Mouse (Mus musculus) heart, postnatal 4 days (tissue): ENCODE data around the gene Diras1. TPM values are rescaled to one million over a fixed set of nuclear protein-coding genes. Genes with fewer than 3 reads are reported as not detected.
"Not testable (repeated sequence)": the region's sequence is repeated elsewhere in the genome, so short reads cannot be mapped to it uniquely, and the experiment has no call there.

Source experiments
- DNase-seq: peaks from one replicate; pipeline ENCODE4 v3.0.0; 2021
- total RNA-seq, 2 experiments: library from RNA; stranded (reverse); gene quantifications; 2 replicates each; pipeline ENCODE4 v1.2.3; 2021

Diras1 gene
- total RNA-seq, 2 experiments from 2014 or later = not detected

GRCm38 (mm10) chr10:80998021-80998420 lies 27.4 kb downstream of the Diras1 start:
- DNase-seq = no peak

DNA sequence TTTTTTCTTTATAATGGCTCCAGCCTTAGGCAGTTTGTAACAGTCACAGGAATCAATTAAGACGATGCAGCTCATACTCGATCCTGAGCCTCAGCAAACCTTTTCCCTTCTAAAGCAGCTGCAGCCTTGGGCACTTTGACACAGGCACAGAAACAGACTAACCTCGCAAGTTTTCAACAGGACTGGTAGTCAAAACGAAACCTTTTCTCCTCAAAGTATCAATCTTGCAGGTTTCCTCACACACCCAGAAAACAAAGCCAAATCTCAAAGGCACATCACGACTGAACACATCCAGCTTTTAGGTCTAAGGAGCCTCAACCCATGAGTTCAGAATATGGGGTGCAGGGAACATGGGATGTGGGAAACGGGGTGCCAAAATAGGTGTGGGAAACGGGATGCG lies 28.1 kb downstream of the Diras1 start:
- no peak for DNase-seq

GRCm38 (mm10) chr10:80996501-80996900 lies 29.0 kb downstream of the Diras1 start:
- DNase-seq = no peak

DNA sequence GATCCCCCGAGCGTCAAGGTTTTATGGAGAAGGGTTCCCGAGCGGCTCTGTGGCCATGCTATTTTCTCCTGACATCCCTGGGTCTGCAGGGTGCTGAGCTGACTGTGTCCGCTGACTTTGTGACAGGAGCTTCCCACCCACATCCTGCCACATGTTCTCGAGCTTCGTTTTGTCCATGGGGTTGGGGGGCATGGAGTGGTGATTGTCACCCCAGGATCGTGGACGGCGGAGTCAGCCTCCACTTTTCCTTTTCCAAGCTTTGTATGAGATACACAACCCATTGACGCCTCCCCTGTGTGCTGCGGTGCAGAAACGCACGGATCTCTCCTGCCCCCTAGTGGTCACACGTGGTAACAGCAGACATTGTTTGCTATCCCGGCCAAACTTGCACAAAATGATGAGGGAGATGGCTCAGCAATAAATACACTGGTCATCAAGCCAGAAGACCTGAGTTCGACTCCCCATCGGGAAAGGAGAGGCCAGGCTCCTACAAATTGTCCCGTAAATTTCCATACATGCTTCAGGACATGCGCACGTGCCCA lies 30.3 kb downstream of the Diras1 start:
- DNase-seq = peak; percentile 90

- no peak for DNase-seq
Observed at GRCm38 (mm10) chr10:80994621-80995020, 30.8 kb downstream of the Diras1 start.

DNA sequence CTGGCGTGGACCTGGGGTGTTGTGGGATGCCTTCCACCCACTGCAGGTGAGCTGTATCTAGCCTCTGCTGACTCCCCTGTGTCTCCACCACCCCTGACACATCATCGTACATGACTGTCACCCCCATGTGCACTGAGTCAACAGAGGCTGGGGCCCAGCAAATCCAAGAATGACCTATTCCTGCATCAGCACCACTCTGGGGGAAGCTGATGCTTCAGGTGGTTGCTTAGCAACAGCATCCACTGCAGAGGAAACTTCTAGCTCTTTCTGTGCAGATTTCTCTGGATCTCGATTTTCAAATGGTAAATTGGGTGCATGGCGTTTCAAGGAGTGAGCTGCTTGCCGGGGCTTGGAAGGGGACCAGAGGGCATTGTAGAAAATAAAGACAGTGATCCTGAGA lies 32.2 kb downstream of the Diras1 start:
- DNase-seq = no peak

- no peak for DNase-seq
Observed at GRCm38 (mm10) chr10:80991945-80992344, 33.5 kb downstream of the Diras1 start.

DNA sequence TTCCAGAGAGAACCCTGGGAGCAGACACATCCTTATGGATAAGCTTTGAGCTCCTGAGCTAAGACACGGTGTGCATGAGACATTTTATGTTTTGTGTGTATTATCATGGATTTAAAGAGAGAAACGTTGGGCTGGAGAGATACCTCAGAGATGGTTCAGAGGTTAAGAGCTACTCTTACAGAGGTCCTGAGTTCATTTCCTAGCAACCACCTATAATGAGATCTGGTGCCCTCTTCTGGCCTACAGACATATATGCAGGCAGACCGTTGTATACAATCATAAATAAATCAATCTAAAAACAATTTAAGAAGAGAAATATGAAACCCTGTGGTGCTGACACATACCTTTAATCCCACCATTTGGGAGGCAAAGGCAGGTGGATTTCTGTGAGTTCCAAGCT lies 34.5 kb downstream of the Diras1 start:
- DNase-seq = no peak

- DNase-seq = no peak
Observed at GRCm38 (mm10) chr10:80990406-80990805, 35.1 kb downstream of the Diras1 start.

DNA sequence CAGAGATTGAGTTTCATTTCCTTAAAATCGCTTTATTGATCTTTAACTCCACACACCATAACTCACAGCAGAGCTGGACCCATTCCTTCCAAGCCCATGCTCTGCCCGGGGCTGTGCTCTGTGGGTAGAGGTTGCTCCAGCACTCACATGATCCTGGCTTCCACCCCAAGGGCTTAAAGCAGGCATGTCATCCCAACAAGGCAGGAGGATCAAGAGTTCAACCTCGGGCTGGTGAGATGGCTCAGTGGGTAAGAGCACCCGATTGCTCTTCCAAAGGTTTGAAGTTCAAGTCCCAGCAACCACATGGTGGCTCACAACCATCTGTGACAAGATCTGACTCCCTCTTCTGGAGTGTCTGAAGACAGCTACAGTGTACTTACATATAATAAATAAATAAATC lies 35.6 kb downstream of the Diras1 start:
- not testable (repeated sequence) for DNase-seq

DNA sequence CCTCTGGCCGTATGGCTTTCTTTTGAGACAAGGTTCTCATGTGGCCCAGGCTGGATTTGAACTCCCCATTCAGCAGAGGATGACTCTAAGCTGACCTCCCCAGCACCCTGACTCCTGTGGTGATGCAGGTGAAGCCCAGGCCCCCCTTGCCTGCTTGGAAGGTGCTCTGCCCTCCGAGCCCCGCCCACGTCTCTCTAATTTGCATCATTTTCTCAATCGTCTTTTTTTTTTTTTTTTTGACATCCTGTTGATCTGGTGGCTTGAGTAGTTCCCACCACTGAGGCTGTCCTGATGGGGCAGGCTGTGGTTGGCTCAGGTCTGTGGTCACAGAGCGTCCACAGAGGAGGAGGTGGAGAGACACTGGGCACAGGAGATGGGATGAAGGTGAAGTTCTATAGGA lies 36.0 kb downstream of the Diras1 start:
- no peak for DNase-seq

GRCm38 (mm10) chr10:80987709-80988441 lies 37.6 kb downstream of the Diras1 start:
- peak; percentile 93 for DNase-seq

GRCm38 (mm10) chr10:80986754-80987153 lies 38.7 kb downstream of the Diras1 start:
- peak; percentile 77 for DNase-seq

- DNase-seq = no peak
Observed at GRCm38 (mm10) chr10:80985970-80986701, 39.3 kb downstream of the Diras1 start.

- DNase-seq = no peak
Observed at GRCm38 (mm10) chr10:80985241-80985969, 40.1 kb downstream of the Diras1 start.

GRCm38 (mm10) chr10:80984223-80984622 lies 41.2 kb downstream of the Diras1 start:
- DNase-seq = no peak

- no peak for DNase-seq
Observed at GRCm38 (mm10) chr10:80982381-80982780, 43.1 kb downstream of the Diras1 start.

GRCm38 (mm10) chr10:80981564-80982112 lies 43.8 kb downstream of the Diras1 start:
- DNase-seq = no peak

DNA sequence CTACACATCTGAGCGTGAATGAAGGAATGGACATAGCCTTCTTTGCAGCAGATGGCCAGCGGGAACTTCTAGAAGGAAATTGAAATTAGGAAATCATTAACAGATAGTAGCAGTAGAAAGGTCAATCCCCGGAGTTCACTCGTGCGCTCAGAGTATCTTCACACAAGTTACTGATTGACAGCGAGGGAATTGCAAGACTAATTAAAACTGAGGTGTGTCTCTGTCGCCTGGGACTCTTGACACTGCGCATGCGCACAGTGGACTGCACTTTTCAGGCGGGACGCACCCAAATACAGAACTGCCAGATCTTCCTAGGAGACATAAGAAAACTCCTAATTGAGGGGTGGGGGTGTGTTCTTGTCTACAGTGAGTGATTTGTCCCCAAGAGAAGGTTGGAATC lies 50.0 kb downstream of the Diras1 start:
- no peak for DNase-seq

GRCm38 (mm10) chr10:80973722-80974121 lies 51.7 kb downstream of the Diras1 start:
- no peak for DNase-seq

DNA sequence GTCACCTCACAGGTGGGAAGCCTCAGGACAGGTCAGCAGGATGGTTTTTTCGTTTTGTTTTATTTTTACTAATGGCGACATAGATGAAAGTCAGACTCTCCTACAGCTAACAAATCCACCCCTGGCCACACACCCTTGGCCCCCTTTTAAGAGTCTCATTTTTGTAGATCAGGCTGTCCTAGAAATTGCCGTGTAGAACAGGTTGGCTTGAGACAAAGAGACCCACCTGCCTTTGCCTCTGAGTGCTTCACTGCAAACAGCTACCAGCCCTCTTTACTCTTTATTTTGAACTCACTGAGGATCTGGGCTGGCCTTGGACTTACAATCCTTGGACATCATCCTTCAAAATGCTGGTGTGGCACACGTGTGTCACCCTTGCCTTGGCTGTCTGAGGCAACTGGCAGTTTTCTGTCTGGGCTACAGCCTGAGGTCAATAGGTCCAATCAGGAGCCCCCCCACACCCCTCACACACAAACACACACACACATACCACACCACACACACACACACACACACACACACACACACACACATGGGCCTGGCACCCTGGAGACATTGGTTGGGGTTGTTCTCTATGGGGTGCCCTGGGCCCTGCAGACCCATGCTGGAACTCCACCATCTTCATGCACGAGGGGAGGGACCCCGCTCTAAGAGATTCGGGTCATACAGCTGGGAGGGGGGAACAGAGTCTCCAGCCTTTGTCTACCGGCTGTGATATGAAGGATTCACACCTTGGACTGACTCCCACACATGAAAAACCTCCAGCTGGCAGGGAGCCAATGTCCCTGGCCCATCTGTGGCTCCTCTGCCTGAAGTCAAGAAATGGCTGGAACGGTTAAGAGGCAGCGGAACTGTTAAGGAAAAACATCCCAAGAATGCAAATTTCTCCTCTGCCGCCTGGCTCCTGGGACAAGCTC lies 53.1 kb downstream of the Diras1 start:
- peak; percentile 78 for DNase-seq

DNA sequence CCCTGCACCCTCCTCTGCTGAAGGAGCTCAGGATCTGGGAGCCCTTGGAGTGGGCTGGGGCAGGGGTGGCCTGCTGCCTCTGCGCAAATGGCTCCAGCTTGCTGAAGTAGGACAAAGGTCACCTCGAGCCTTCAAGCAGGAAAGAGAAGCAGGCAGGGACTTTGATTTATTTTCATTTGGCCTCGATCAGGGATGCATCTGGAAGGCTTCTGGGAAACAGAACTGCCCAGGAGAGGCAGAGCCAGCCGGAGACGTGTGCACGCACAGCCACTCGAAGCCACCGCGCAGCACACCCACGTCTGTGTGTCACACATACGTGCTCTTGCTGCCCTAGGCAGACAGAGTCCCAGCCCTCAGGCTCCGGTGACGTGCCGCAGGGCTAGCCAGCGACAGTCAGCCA lies 53.9 kb downstream of the Diras1 start:
- no peak for DNase-seq
